Mouse (Mus musculus) thymus, postnatal 25 days (tissue): ENCODE measurements around the gene Ctns.
A peak's percentile ranks its signal among the peaks of the same experiment; 100 is the strongest.

Experiments used
- DNase-seq: peaks from one replicate; pipeline ENCODE4 v3.0.0; 2022

Ctns gene

GRCm38 (mm10) chr11:73198603-73199229, at the start of gene Ctns:
TSS of gene Ctns (minus strand) at chr11:73199042.
- DNase-seq, result no peak

GRCm38 (mm10) chr11:73242777-73243176, 43.9 kb upstream of the Ctns start:
- no peak for DNase-seq

- DNase-seq, result no peak
Measured at GRCm38 (mm10) chr11:73242199-73242598, 43.4 kb upstream of the Ctns start.

- no peak for DNase-seq
Measured at GRCm38 (mm10) chr11:73236731-73237130, 37.9 kb upstream of the Ctns start.

GRCm38 (mm10) chr11:73235990-73236701, 37.3 kb upstream of the Ctns start:
- no peak for DNase-seq

- DNase-seq, result no peak
Measured at GRCm38 (mm10) chr11:73233992-73234391, 35.1 kb upstream of the Ctns start, which contains the start of gene Trpv1. TSS of gene Trpv1 (plus strand) at chr11:73234292.

GRCm38 (mm10) chr11:73232513-73232912, 33.7 kb upstream of the Ctns start:
- no peak for DNase-seq

GRCm38 (mm10) chr11:73230081-73230480, 31.2 kb upstream of the Ctns start:
- DNase-seq, result no peak

GRCm38 (mm10) chr11:73228881-73229280, 30.0 kb upstream of the Ctns start:
- DNase-seq, result no peak

- no peak for DNase-seq
Measured at GRCm38 (mm10) chr11:73225856-73226255, 27.0 kb upstream of the Ctns start.

- peak; percentile 6 for DNase-seq
Measured at GRCm38 (mm10) chr11:73223966-73224365, 25.1 kb upstream of the Ctns start.

- no peak for DNase-seq
Measured at GRCm38 (mm10) chr11:73222846-73223245, 24.0 kb upstream of the Ctns start.

- no peak for DNase-seq
Measured at GRCm38 (mm10) chr11:73220651-73221050, 21.8 kb upstream of the Ctns start.

GRCm38 (mm10) chr11:73219671-73220070, 20.8 kb upstream of the Ctns start:
- DNase-seq, result no peak

- DNase-seq, result no peak
Measured at GRCm38 (mm10) chr11:73213956-73214355, 15.1 kb upstream of the Ctns start.

GRCm38 (mm10) chr11:73207621-73208020, 8.8 kb upstream of the Ctns start:
- peak; percentile 27 for DNase-seq

- no peak for DNase-seq
Measured at GRCm38 (mm10) chr11:73205194-73205593, 6.4 kb upstream of the Ctns start.

GRCm38 (mm10) chr11:73203895-73204294, 5.1 kb upstream of the Ctns start:
- DNase-seq, result no peak

- DNase-seq, result no peak
Measured at GRCm38 (mm10) chr11:73201597-73201996, 2.8 kb upstream of the Ctns start.

GRCm38 (mm10) chr11:73201021-73201420, 2.2 kb upstream of the Ctns start:
- no peak for DNase-seq

- DNase-seq, result peak; percentile 41
Measured at GRCm38 (mm10) chr11:73199879-73200278, 1.0 kb upstream of the Ctns start.

- peak; percentile 95 for DNase-seq
Measured at GRCm38 (mm10) chr11:73199230-73199712, 429 bp upstream of the Ctns start, which contains the start of gene Shpk. TSS of gene Shpk (plus strand) at chr11:73199460.

GRCm38 (mm10) chr11:73198190-73198589, 652 bp downstream of the Ctns start:
- no peak for DNase-seq

GRCm38 (mm10) chr11:73194444-73194843, 4.4 kb downstream of the Ctns start:
- no peak for DNase-seq
